Mouse (Mus musculus) stomach, embryonic 14.5 days (tissue): ENCODE data around the gene Gna13. TPM values are rescaled to one million over a fixed set of nuclear protein-coding genes. Genes with fewer than 3 reads are reported as not detected.

Experiments
- ATAC-seq: fragments of 200-750 bp; cut with Nextera tagmentation; 2 replicates; pipeline ENCODE4 v1.8.0; 2017; ENCODE audit warnings: low read depth, moderate TSS enrichment; ENCODE audit not compliant: insufficient number of reproducible peaks, insufficient read depth, low FRiP score
- H3K27ac ChIP-seq: fragments of 300-500 bp; sonication (generic); 2 replicates; pipeline ENCODE4 v1.5.1; 2014; ENCODE audit warnings: mild to moderate bottlenecking, low read length, moderate library complexity, mixed read lengths
- H3K27me3 ChIP-seq: fragments of 300-500 bp; sonication (generic); 2 replicates; pipeline ENCODE4 v1.6.1; 2014; ENCODE audit warnings: low read length, control low read depth, mixed read lengths; ENCODE audit not compliant: control insufficient read depth, insufficient read depth
- H3K36me3 ChIP-seq: fragments of 300-500 bp; sonication (generic); 2 replicates; pipeline ENCODE4 v1.6.1; 2014; ENCODE audit warnings: mild to moderate bottlenecking, control low read depth, low read length, moderate library complexity, mixed read lengths; ENCODE audit not compliant: control insufficient read depth, insufficient read depth
- H3K4me1 ChIP-seq: fragments of 300-500 bp; sonication (generic); 2 replicates; pipeline ENCODE4 v1.6.1; 2014; ENCODE audit warnings: low read length, control low read depth, mixed read lengths; ENCODE audit not compliant: control insufficient read depth, insufficient read depth
- H3K4me2 ChIP-seq: fragments of 300-500 bp; sonication (generic); replicated peaks from 2 replicates; pipeline ENCODE4 v1.6.1; 2014; ENCODE audit warnings: low read depth, low read length, control low read depth
- H3K4me3 ChIP-seq: fragments of 300-500 bp; sonication (generic); 2 replicates; pipeline ENCODE4 v1.5.1; 2014; ENCODE audit warnings: low read depth, low read length, control low read depth
- H3K9ac ChIP-seq: fragments of 300-500 bp; sonication (generic); replicated peaks from 2 replicates; pipeline ENCODE4 v1.6.1; 2014; ENCODE audit warnings: low read depth, mild to moderate bottlenecking, control low read depth, low read length, moderate library complexity, mixed read lengths
- H3K9me3 ChIP-seq: fragments of 300-500 bp; sonication (generic); 2 replicates; pipeline ENCODE4 v1.6.1; 2016; ENCODE audit warnings: low read depth, low read length, control low read depth; ENCODE audit not compliant: control insufficient read depth
- WGBS: fragments of 180-500 bp; shearing (Covaris S2); extraction: QIAGEN DNeasy Blood & Tissue Kit; methylation state at CpG from one replicate; pipeline ENCODE4 v1.1.7; 2014; 5-methylcytosine and 5-hydroxymethylcytosine counted together
- polyA plus RNA-seq: library from polyadenylated mRNA; unstranded; fragments of >200 nt; fragmentation: Nextera tagmentation; extraction: Ambion mirVana; gene quantifications from 2 replicates; pipeline ENCODE4 v1.2.1, GENCODE M21; 2014

The Gna13 gene
- polyA plus RNA-seq, 1 experiment from 2014 or later, result 34.0 TPM

DNA sequence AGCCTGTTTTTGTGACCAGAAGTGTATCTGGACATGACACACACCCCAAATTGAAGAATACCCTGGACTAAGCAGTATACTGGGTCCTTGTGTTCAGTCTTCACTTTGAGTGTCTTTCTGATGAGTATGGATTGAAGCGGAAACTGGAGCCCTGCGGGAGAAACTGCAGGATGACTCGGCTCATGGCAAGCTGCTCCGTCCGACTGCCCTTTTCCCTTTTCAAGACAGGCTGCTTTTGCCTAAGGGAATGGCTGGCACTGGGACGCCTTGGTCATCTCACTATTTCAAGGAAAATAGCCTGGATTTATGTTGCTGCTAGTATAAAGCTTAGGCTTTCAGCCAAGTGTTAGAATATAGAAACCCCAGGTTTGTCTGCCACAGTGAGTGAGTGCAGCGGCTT, 28.6 kb downstream of the Gna13 start:
- WGBS, result 82% methylated on average over 7 of the region's 7 CpGs
- Histone ChIP-seq H3K4me2 (no peak overlapping the region), H3K9ac (no peak overlapping the region), H3K9me3 (no peaks in the 10 kb centered on the region), H3K4me3 (no peak overlapping the region), H3K36me3 (peaks cover 5% of the 10 kb centered on the region; the same call in 1 of the 2 replicates), H3K4me1 (no peaks in the 10 kb centered on the region), H3K27ac (no peak overlapping the region), H3K27me3 (no peaks in the 10 kb centered on the region)
- ATAC-seq, result no peak

DNA sequence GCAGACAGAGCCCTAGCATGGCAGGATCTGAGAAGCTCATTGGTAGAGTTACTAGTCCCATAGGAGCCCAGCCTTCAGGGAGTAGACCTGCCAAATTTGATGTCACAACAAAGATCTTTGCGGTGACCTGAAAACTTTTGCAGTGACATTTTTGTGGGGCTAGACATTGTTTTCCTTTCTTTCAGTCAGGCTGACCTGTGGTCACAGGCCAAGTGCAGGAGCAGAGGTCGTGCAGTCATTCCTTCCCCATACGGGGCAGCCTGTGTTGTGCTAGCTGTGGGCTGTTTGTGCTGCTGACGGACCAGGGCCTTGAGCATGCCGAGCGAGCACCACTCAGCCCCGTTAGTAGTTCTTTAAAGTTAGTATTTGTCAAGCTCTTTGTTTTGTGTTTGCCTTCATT, 29.1 kb downstream of the Gna13 start:
- WGBS, result 68% methylated on average over 7 of the region's 7 CpGs
- no peak for ATAC-seq

DNA sequence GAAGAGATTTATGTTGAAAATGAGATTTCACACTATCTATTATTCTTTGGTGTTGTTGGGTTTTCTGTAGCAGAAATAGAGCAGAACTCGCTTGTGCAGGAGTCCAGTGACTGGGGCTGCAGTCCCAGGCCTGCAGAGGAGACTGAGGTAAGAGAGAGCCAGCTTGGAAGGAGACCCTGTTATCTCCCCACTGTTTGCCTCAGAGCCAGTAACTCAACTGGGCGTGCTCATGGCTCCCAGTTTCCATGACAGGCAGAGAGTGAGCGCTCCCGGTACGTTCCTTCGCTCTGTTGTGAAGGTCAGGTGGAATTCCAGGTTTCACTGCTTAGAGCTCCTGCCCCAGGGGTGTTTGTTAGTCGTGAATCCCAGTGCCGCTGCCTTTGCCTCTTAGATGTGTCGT, 30.0 kb downstream of the Gna13 start:
- Histone ChIP-seq H3K36me3 (peaks cover 16% of the 10 kb centered on the region; the same call in 1 of the 2 replicates), H3K4me2 (no peak overlapping the region), H3K9ac (no peak overlapping the region), H3K4me1 (no peaks in the 10 kb centered on the region), H3K4me3 (no peak overlapping the region), H3K9me3 (no peaks in the 10 kb centered on the region), H3K27me3 (no peaks in the 10 kb centered on the region), H3K27ac (no peak overlapping the region)
- 79% methylated on average over 9 of the region's 9 CpGs for WGBS
- no peak for ATAC-seq

More for the DNA sequence above, 29.1 kb downstream of the Gna13 start:
- no peaks in the 10 kb centered on the region for H3K9me3 ChIP-seq
- no peak overlapping the region for H3K9ac ChIP-seq
- H3K4me3 ChIP-seq, result no peak overlapping the region
- H3K27ac ChIP-seq, result no peak overlapping the region
- H3K4me1 ChIP-seq, result no peaks in the 10 kb centered on the region
- H3K4me2 ChIP-seq, result no peak overlapping the region
- no peaks in the 10 kb centered on the region for H3K27me3 ChIP-seq
- peaks cover 10% of the 10 kb centered on the region; the same call in 1 of the 2 replicates for H3K36me3 ChIP-seq

DNA sequence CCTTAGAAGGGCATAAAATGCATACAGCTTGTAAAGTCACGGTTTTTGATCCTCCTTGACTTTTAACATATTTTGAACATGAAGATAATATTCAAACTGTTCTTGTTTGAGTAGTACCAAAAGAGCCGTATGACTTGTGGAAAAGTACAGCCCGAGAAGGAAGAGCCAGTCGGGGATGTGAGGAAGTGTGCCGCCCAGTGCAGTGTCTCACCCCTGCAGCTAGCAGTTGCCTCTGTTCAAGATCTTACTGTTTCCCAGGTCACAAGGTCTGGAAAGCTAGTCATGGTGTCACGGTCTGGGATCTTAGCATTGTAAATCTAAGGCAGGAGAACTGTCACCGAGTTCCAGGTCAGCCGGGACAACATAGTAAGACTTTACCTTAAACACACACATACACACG, 32.1 kb downstream of the Gna13 start:
- H3K27ac ChIP-seq, result no peak overlapping the region
- no peak overlapping the region for H3K4me2 ChIP-seq
- 86% methylated on average over 9 of the region's 9 CpGs for WGBS
- H3K9ac ChIP-seq, result no peak overlapping the region
- H3K36me3 ChIP-seq, result peaks cover 16% of the 10 kb centered on the region; the same call in 1 of the 2 replicates
- no peaks in the 10 kb centered on the region for H3K9me3 ChIP-seq
- no peaks in the 10 kb centered on the region for H3K4me1 ChIP-seq
- no peak overlapping the region for H3K4me3 ChIP-seq
- no peak for ATAC-seq
- H3K27me3 ChIP-seq, result no peaks in the 10 kb centered on the region

DNA sequence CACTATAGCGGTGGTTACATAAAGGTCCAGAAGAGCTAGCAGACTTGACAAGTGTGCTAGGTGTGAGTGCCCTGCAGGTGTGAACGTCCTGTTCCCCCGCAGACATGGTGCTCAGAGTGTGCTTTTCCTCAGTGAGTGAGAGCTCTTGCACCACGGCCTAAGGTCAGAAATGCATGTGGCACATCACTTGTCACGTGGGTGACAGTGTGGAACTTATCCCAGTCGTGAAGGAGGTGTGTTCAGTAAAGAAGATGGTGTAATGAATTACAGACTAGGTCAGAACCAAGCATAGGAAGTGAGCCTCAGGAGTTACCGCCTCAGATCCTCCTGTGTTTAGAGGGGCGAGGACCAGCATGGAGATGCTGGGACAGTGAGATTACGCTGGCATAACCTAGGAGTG, 32.7 kb downstream of the Gna13 start:
- no peak for ATAC-seq
- H3K27ac ChIP-seq, result no peak overlapping the region
- no peak overlapping the region for H3K4me3 ChIP-seq
- no peaks in the 10 kb centered on the region for H3K27me3 ChIP-seq
- no peaks in the 10 kb centered on the region for H3K9me3 ChIP-seq
- no peak overlapping the region for H3K9ac ChIP-seq
- H3K36me3 ChIP-seq, result peaks cover 16% of the 10 kb centered on the region; the same call in 1 of the 2 replicates
- WGBS, result 90% methylated on average over 9 of the region's 9 CpGs
- no peaks in the 10 kb centered on the region for H3K4me1 ChIP-seq
- H3K4me2 ChIP-seq, result no peak overlapping the region

DNA sequence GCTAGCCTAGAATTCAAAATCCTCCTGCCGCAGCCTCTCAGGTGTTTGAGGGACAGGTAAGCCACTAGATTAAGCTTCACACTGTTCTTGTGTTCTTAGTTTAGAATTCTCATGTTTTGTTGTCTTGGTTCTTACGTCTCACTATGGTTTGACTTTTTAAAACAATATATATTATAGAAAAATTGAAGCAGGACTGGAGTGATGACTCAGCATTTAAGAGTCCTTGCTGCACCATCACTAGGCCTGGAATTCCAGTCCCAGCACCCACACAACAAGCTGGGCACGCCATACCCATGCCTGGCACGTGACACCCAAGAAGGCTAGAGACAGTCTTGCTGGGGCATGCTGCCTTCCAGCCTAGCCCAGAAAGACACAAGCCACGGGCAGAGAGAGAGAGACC, 43.8 kb downstream of the Gna13 start:
- Histone ChIP-seq H3K9me3 (no peaks in the 10 kb centered on the region), H3K27me3 (no peaks in the 10 kb centered on the region), H3K4me1 (no peaks in the 10 kb centered on the region), H3K36me3 (no peaks in the 10 kb centered on the region), H3K4me3 (no peak overlapping the region), H3K27ac (no peak overlapping the region), H3K4me2 (no peak overlapping the region), H3K9ac (no peak overlapping the region)
- 82% methylated on average over 5 of the region's 5 CpGs for WGBS
- no peak for ATAC-seq

DNA sequence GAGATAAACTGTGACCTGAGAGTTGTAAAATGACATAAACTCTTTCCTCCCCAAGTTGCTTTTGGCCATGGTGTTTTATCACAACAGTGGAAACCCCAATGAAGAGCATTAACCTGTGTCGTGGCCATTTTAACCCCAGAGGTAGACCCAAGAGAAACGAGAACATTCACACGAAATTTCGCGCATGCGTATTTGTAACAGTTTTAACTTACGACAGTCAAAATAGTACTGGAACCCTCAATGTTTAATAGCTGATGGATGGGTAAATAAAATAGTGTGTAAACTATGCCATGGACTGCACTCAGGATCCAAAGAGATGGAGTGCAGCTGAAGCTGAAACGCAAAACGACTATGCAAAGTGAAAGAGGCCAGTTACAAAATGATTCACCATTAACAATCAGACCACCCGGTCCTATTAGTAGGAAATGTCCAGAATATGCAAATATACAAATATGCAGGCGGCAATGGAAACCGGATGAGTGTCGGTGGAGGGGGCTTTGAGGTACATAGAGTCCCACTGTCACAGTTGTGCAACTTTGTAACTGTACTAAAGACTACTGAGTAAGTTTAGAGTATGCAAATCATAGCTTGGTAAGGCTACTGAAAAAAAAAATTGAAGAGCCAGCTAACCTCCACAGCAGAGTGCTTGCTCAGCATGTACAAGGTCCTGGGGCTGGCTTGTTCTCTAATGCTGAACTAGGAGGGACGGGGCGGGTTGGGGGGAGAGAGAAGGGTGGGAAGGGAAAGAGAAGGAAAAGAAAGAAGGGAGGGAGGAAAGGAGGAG, 47.8 kb downstream of the Gna13 start:
- no peaks in the 10 kb centered on the region for H3K36me3 ChIP-seq
- no peak overlapping the region for H3K4me2 ChIP-seq
- no peak overlapping the region for H3K9ac ChIP-seq
- H3K4me3 ChIP-seq, result no peak overlapping the region
- 88% methylated on average over 15 of the region's 15 CpGs for WGBS
- no peaks in the 10 kb centered on the region for H3K4me1 ChIP-seq
- no peaks in the 10 kb centered on the region for H3K27me3 ChIP-seq
- H3K9me3 ChIP-seq, result no peaks in the 10 kb centered on the region
- H3K27ac ChIP-seq, result no peak overlapping the region
- ATAC-seq, result no peak

DNA sequence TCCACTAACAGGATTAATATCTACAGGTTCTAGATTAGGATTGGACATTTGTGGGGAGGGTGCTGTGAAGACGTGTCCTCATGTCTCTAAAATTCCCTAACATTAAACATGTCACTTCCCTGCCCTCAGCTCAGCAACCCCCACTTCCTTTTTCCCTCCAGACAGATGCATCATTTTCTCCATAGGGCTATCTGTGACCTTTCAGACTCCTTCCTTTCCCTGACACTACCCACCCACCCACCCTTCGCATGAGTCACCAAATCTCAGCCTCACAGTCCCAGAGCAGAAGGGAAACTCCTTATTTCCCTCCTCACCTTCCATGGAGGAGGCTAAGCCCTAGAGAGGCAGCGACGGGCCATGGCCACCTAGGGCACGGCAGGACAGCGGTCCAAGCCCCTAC, 51.0 kb downstream of the Gna13 start, which contains the start of gene 9930022D16Rik:
Gene 9930022D16Rik, plus strand, starts transcription at position 301 of the 400 bp plus-strand sequence.
- no peaks in the 10 kb centered on the region for H3K4me1 ChIP-seq
- no peaks in the 10 kb centered on the region for H3K9me3 ChIP-seq
- no peak within 1 kb of the TSS for H3K9ac ChIP-seq
- 79% methylated on average over 6 of the region's 6 CpGs for WGBS
- ATAC-seq, result no peak
- H3K27me3 ChIP-seq, result no peaks in the 10 kb centered on the region
- H3K36me3 ChIP-seq, result no peaks in the 10 kb centered on the region
- H3K4me3 ChIP-seq, result no peak within 1 kb of the TSS
- no peak within 1 kb of the TSS for H3K4me2 ChIP-seq
- H3K27ac ChIP-seq, result no peak within 1 kb of the TSS

DNA sequence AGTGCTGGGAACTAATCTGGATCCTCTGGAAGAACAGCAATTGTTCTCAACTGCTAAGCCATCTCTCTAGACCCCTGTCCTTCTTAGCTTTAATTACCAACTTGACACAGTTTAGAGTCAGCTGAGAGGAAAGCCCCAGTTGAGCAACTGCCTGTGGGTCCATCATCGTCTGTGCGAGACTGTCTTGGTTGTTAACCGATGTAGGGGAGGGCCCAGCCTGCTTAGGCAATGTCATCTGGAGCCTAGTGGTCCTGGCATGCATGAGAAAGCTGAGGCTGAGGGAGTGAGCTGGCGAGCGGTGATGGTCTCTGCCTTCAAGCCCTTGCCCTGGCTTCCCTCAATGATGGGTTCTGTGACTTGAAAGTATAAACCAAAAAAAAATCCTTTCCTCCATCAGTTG, 52.2 kb downstream of the Gna13 start:
- Histone ChIP-seq H3K27me3 (no peaks in the 10 kb centered on the region), H3K36me3 (no peaks in the 10 kb centered on the region), H3K4me1 (no peaks in the 10 kb centered on the region), H3K27ac (no peak overlapping the region), H3K4me2 (no peak overlapping the region), H3K4me3 (no peak overlapping the region), H3K9me3 (no peaks in the 10 kb centered on the region), H3K9ac (no peak overlapping the region)
- whole genome bisulfite sequencing, result 89% methylated on average over 5 of the region's 5 CpGs
- no peak for ATAC-seq
